Mouse (Mus musculus): Measurements from ENCODE around the gene Cdkal1. TPM values are rescaled to one million over a fixed set of nuclear protein-coding genes. Genes with fewer than 3 reads are reported as not detected.

The Cdkal1 gene
- polyA plus RNA-seq, 1 experiment from 2014 or later, result 34.0 TPM

DNA sequence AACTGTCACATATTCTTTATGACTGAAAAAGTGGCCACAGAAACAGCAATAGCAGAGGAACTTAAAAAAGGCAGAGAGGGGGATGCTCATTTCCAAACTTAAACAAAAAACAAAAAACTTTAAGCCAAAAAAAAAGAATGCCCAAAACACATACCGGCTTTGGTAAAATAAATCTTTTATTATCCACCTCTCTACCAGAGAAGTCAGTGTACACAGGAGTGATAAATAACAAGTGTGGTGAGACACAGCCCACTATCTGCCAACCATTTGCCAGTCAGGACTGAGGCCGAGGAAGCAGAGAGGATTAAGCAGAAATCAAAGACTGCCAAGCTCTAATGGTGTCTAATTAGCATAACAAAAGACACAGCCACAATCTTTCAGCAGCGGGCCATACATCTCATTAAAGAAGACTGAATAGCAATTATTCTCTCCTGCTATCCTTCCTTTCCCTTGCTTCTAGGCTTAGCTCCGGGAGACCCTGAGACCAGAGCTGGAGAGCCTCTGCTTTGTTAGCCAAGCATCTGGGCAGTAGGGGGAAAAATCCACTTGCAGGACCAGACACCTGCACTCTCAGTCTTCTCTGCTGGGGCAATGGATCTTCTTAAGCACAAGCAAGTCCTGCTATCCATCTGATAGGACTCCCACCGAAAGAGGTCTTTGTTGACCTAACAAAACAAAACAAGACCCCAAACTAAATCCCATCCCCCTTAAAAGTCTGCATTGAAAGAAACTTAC is 484.6 kb downstream of the Cdkal1 start:
- Histone ChIP-seq H3K27ac (replicated peaks; ENCODE audit: low read depth, low read length) (no peak overlapping the region), H3K4me3 (ENCODE audit: low read depth, low read length) (no peak overlapping the region), H3K4me2 (ENCODE audit: low read depth, severe bottlenecking) (no peak overlapping the region), H3K36me3 (ENCODE audit: control insufficient read depth, insufficient read depth, low read length) (no peaks in the 10 kb centered on the region), H3K27me3 (ENCODE audit: control insufficient read depth, insufficient read depth, low read length) (no peaks in the 10 kb centered on the region), H3K9ac (ENCODE audit: low read length) (no peak overlapping the region), H3K9me3 (ENCODE audit: control insufficient read depth, low read length) (no peaks in the 10 kb centered on the region), H3K4me1 (ENCODE audit: control insufficient read depth, insufficient read depth, low read length) (no peaks in the 10 kb centered on the region)
- no peak for ATAC-seq (ENCODE audit: insufficient number of reproducible peaks, low FRiP score, low TSS enrichment, low read depth)
- WGBS, result 6% methylated on average over 5 of the region's 5 CpGs
- DNase-seq (ENCODE audit: low spot score), result no peak

DNA sequence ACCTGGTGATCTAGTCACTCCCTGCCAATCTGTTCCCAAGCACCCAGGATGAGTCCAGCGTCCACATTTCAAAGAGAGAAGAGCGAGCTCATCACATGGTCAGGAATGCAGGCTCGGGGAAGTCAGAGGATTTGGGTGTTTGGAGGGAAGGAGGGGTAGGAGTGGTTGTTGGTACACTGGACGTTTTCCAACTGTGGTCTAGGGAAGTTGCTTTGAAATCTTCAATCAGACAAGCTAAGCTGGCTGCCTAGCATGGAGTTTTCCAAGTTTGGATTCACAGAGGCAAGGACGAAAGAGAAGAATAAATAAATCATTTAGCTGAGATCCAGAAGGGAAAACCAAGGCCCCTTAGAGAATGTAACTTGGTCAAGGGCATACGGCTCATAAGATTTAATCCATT is 486.7 kb downstream of the Cdkal1 start:
- no peak for DNase-seq (ENCODE audit: low spot score)

DNA sequence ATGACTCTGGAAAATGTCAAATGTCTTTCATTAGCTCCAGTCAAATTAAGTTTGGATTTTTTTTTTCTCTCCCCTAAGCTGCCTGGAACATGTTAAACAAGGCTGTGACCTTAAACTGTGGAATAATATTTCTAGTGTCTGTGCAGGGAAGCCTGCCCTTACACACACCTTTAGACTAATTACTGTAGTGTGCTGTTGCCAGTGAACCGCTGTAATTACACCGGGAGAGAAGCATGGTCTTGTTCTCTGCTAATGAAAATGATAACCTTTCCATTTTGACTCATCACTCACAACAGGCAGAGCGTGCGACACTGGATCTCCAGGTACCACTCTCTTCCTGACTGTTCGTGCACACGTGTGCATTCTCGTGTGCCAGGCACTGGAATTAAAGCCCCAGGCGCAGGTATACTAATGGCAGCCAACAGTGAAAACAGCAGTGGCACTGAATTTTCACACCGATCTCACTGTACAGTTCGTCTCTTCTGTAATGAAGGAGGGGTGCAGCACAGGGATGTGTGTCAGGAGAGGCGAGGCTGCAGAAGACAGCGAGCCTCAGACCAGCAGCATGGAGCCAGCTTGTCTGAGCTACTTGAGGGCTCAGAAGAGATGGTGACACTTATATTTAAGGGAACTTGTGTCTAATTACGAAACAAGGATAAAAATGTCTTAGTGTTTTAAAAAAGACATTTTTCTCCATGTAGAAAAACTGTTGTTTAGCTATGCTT is 490.4 kb downstream of the Cdkal1 start:
- H3K4me1 ChIP-seq (ENCODE audit: control insufficient read depth, insufficient read depth, low read length), result peaks cover 8% of the 10 kb centered on the region
- WGBS, result 63% methylated on average over 13 of the region's 13 CpGs
- no peak for ATAC-seq (ENCODE audit: insufficient number of reproducible peaks, low FRiP score, low TSS enrichment, low read depth)
- no peaks in the 10 kb centered on the region for H3K27me3 ChIP-seq (ENCODE audit: control insufficient read depth, insufficient read depth, low read length)
- H3K9me3 ChIP-seq (ENCODE audit: control insufficient read depth, low read length), result no peaks in the 10 kb centered on the region
- no peaks in the 10 kb centered on the region for H3K36me3 ChIP-seq (ENCODE audit: control insufficient read depth, insufficient read depth, low read length)
- no peak overlapping the region for H3K9ac ChIP-seq (ENCODE audit: low read length)
- no peak overlapping the region for H3K4me3 ChIP-seq (ENCODE audit: low read depth, low read length)
- DNase-seq (ENCODE audit: low spot score), result no peak
- no peak overlapping the region; the same call in 1 of the 2 replicates for H3K27ac ChIP-seq (replicated peaks; ENCODE audit: low read depth, low read length)
- H3K4me2 ChIP-seq (ENCODE audit: low read depth, severe bottlenecking), result no peak overlapping the region

More for the DNA sequence above, 486.7 kb downstream of the Cdkal1 start:
- Histone ChIP-seq H3K36me3 (ENCODE audit: control insufficient read depth, insufficient read depth, low read length) (no peaks in the 10 kb centered on the region), H3K4me1 (ENCODE audit: control insufficient read depth, insufficient read depth, low read length) (peaks cover 5% of the 10 kb centered on the region), H3K4me2 (ENCODE audit: low read depth, severe bottlenecking) (no peak overlapping the region), H3K4me3 (ENCODE audit: low read depth, low read length) (no peak overlapping the region), H3K27me3 (ENCODE audit: control insufficient read depth, insufficient read depth, low read length) (no peaks in the 10 kb centered on the region), H3K9me3 (ENCODE audit: control insufficient read depth, low read length) (no peaks in the 10 kb centered on the region), H3K27ac (replicated peaks; ENCODE audit: low read depth, low read length) (no peak overlapping the region), H3K9ac (ENCODE audit: low read length) (no peak overlapping the region)
- 66% methylated on average over 6 of the region's 6 CpGs for WGBS
- no peak for ATAC-seq (ENCODE audit: insufficient number of reproducible peaks, low FRiP score, low TSS enrichment, low read depth)

GRCm38 (mm10) chr13:29364009-29364408 is 491.5 kb downstream of the Cdkal1 start:
- Histone ChIP-seq H3K4me2 (ENCODE audit: low read depth, severe bottlenecking) (no peak overlapping the region), H3K9me3 (ENCODE audit: control insufficient read depth, low read length) (no peaks in the 10 kb centered on the region), H3K9ac (ENCODE audit: low read length) (no peak overlapping the region), H3K36me3 (ENCODE audit: control insufficient read depth, insufficient read depth, low read length) (no peaks in the 10 kb centered on the region), H3K4me3 (ENCODE audit: low read depth, low read length) (no peak overlapping the region), H3K4me1 (ENCODE audit: control insufficient read depth, insufficient read depth, low read length) (peaks cover 8% of the 10 kb centered on the region), H3K27me3 (ENCODE audit: control insufficient read depth, insufficient read depth, low read length) (no peaks in the 10 kb centered on the region), H3K27ac (replicated peaks; ENCODE audit: low read depth, low read length) (no peak overlapping the region)
- ATAC-seq (ENCODE audit: insufficient number of reproducible peaks, low FRiP score, low TSS enrichment, low read depth), result no peak
- peak; percentile 23 for DNase-seq (ENCODE audit: low spot score)
- 56% methylated on average over 6 of the region's 6 CpGs for WGBS

- H3K36me3 ChIP-seq (ENCODE audit: control insufficient read depth, insufficient read depth, low read length), result no peaks in the 10 kb centered on the region
- H3K27me3 ChIP-seq (ENCODE audit: control insufficient read depth, insufficient read depth, low read length), result no peaks in the 10 kb centered on the region
- no peak overlapping the region for H3K4me3 ChIP-seq (ENCODE audit: low read depth, low read length)
- H3K4me1 ChIP-seq (ENCODE audit: control insufficient read depth, insufficient read depth, low read length), result peaks cover 8% of the 10 kb centered on the region
- 69% methylated on average over 4 of the region's 4 CpGs for WGBS
- H3K9ac ChIP-seq (ENCODE audit: low read length), result no peak overlapping the region
- ATAC-seq (ENCODE audit: insufficient number of reproducible peaks, low FRiP score, low TSS enrichment, low read depth) (no peak), DNase-seq (ENCODE audit: low spot score) (no peak)
- no peak overlapping the region for H3K27ac ChIP-seq (replicated peaks; ENCODE audit: low read depth, low read length)
- no peak overlapping the region for H3K4me2 ChIP-seq (ENCODE audit: low read depth, severe bottlenecking)
- no peaks in the 10 kb centered on the region for H3K9me3 ChIP-seq (ENCODE audit: control insufficient read depth, low read length)
These were observed 493.6 kb downstream of the Cdkal1 start for GRCm38 (mm10) chr13:29361842-29362241.

DNA sequence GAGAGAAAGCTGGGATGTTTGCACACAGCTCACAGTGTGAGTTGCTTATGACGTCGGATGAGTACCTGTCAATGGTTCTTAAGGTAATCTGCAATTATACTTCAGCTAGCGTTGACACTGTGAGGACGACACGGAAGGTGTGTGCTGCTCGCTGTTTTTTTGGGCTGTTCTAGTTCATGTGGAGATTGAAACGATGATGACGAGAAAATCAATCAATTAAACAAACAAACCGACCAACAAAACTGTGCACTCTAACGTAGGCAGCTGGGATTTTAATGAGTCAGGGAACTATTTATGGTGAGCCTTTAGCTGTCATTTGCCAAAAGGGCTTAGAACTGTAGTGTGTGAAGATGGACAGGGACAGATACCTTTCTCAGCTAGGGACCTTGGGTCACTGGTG is 494.6 kb downstream of the Cdkal1 start:
- H3K9me3 ChIP-seq (ENCODE audit: control insufficient read depth, low read length), result no peaks in the 10 kb centered on the region
- ATAC-seq (ENCODE audit: insufficient number of reproducible peaks, low FRiP score, low TSS enrichment, low read depth) (no peak), DNase-seq (ENCODE audit: low spot score) (no peak)
- 67% methylated on average over 10 of the region's 10 CpGs for WGBS
- no peak overlapping the region for H3K4me2 ChIP-seq (ENCODE audit: low read depth, severe bottlenecking)
- no peaks in the 10 kb centered on the region for H3K27me3 ChIP-seq (ENCODE audit: control insufficient read depth, insufficient read depth, low read length)
- peaks cover 18% of the 10 kb centered on the region for H3K4me1 ChIP-seq (ENCODE audit: control insufficient read depth, insufficient read depth, low read length)
- no peak overlapping the region for H3K4me3 ChIP-seq (ENCODE audit: low read depth, low read length)
- no peak overlapping the region for H3K9ac ChIP-seq (ENCODE audit: low read length)
- no peaks in the 10 kb centered on the region for H3K36me3 ChIP-seq (ENCODE audit: control insufficient read depth, insufficient read depth, low read length)
- no peak overlapping the region for H3K27ac ChIP-seq (replicated peaks; ENCODE audit: low read depth, low read length)

DNA sequence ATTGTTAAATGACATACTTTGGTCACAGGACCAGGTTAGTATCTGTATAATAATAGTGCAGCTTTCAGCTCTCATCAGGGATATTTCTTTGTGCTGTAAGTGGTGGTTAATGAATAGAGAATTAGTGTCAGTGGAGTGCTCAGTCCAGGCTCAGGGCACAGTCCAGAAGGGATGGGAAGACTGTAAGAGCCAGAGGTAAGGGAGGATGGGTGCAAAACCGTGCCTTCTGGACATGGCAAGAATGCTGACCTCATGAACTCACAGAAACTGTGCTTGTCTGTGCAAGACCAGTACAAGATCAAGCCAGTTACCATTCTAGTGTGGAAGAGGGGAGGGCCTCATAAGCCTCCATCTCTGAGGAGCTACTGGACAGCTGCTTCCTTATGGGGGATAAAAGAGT is 496.1 kb downstream of the Cdkal1 start:
- H3K4me3 ChIP-seq (ENCODE audit: low read depth, low read length), result no peak overlapping the region
- WGBS, result 73% methylated on average over 1 of the region's 1 CpGs
- H3K27ac ChIP-seq (replicated peaks; ENCODE audit: low read depth, low read length), result no peak overlapping the region; the same call in 1 of the 2 replicates
- no peak for DNase-seq (ENCODE audit: low spot score)
- H3K4me1 ChIP-seq (ENCODE audit: control insufficient read depth, insufficient read depth, low read length), result peaks cover 23% of the 10 kb centered on the region
- no peak overlapping the region for H3K4me2 ChIP-seq (ENCODE audit: low read depth, severe bottlenecking)
- no peak overlapping the region for H3K9ac ChIP-seq (ENCODE audit: low read length)
- H3K9me3 ChIP-seq (ENCODE audit: control insufficient read depth, low read length), result no peaks in the 10 kb centered on the region
- ATAC-seq (ENCODE audit: insufficient number of reproducible peaks, low FRiP score, low TSS enrichment, low read depth), result no peak
- H3K36me3 ChIP-seq (ENCODE audit: control insufficient read depth, insufficient read depth, low read length), result no peaks in the 10 kb centered on the region
- H3K27me3 ChIP-seq (ENCODE audit: control insufficient read depth, insufficient read depth, low read length), result no peaks in the 10 kb centered on the region

DNA sequence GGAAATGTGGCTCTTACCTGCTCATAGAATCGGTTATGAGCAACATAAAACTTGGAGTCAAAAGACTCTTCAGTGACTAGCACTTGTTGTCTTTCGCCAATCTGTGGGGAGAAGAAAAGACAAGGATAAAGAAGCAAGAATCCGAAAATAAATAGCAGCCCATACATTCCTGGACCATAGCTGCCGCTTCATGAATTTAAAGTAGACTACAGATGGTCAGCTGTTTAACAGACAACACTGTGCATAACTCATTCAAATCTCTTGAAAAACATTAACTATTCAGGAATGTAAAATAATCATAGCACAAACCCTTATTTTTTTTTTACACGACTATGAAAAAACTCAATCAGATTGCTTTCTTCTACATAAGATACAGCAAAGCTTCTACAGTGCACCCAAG is 498.0 kb downstream of the Cdkal1 start:
- Histone ChIP-seq H3K9me3 (ENCODE audit: control insufficient read depth, low read length) (no peaks in the 10 kb centered on the region), H3K4me2 (ENCODE audit: low read depth, severe bottlenecking) (no peak overlapping the region), H3K9ac (ENCODE audit: low read length) (no peak overlapping the region), H3K27me3 (ENCODE audit: control insufficient read depth, insufficient read depth, low read length) (no peaks in the 10 kb centered on the region), H3K4me1 (ENCODE audit: control insufficient read depth, insufficient read depth, low read length) (peaks cover 20% of the 10 kb centered on the region), H3K36me3 (ENCODE audit: control insufficient read depth, insufficient read depth, low read length) (no peaks in the 10 kb centered on the region), H3K27ac (replicated peaks; ENCODE audit: low read depth, low read length) (no peak overlapping the region), H3K4me3 (ENCODE audit: low read depth, low read length) (no peak overlapping the region)
- WGBS, result 93% methylated on average over 5 of the region's 5 CpGs
- ATAC-seq (ENCODE audit: insufficient number of reproducible peaks, low FRiP score, low TSS enrichment, low read depth) (no peak), DNase-seq (ENCODE audit: low spot score) (no peak)
